Mouse (Mus musculus) urinary bladder, postnatal 10 days (tissue): ENCODE measurements around the gene Slc46a1.
A peak's percentile ranks its signal among the peaks of the same experiment; 100 is the strongest.

Source experiments
- DNase-seq: peaks from one replicate; pipeline ENCODE4 v3.0.0; 2022; ENCODE audit warnings: low spot score

The Slc46a1 gene

GRCm38 (mm10) chr11:78465568-78466180, at the start of gene Slc46a1:
TSS of gene Slc46a1 (plus strand) at chr11:78465697.
- peak; percentile 50 for DNase-seq

GRCm38 (mm10) chr11:78416854-78417253, 48.6 kb upstream of the Slc46a1 start:
- no peak for DNase-seq

GRCm38 (mm10) chr11:78420263-78420889, 45.1 kb upstream of the Slc46a1 start:
- DNase-seq = no peak

- DNase-seq = no peak
These were observed 44.1 kb upstream of the Slc46a1 start for GRCm38 (mm10) chr11:78421201-78422009.

DNA sequence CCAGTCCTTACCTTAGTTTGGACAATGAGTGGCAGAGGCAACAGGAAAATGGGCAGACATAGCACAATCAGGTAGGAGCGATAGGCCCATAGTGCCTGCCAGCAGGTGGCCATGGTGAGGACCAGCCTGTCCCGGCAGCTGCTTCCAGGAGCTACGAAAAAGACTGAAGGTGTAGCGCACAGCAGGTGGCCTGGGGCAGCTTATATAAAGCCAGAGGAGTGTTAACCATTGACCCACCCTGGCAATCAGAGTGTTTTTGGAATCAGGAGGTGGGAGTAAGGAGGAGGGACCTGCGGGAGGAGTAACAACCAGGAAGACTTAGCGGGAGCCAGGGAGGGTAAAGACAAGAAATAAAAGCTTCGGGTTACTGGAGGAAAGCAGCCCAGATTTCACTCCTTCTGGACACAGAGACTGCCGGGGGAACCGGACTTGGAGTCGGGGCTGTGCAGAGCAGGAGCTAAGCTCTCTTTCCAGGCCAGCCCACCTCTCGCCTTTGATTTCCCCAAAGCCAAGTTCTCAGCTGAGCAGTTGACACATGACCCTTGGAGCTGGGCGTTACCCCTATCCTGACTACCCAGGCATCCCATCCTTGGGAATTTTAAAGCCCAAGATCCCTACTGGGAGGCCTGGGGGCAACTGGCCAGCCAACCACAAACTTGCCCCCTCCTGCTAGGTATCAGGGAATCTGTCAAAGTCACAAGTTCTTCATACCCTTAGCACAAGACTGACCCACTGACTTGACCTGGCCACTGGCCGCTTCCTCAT, 43.3 kb upstream of the Slc46a1 start, which contains the start of gene Slc13a2:
TSS of gene Slc13a2 (minus strand) at position 163 of the 765 bp plus-strand sequence.
- DNase-seq = no peak

DNA sequence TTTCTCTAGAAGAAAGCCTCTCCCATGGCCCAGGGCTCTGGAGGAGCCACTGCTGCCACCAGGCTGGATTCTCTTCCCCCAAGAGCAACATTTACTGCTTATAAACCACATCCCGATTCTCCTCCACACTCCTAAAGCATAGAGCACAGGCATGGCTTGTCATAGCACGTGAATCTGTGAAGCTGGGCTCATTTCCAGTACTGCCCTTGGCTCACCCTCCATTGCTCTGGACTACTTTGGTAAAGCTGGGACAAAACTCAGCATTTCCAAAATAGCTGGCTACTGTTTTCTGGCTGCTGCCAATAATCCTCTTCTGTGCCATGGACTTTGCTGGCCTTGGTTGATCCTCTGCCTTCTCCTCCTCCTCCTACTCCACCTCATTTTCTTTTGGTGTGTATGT, 41.1 kb upstream of the Slc46a1 start:
- no peak for DNase-seq

GRCm38 (mm10) chr11:78425572-78425971, 39.9 kb upstream of the Slc46a1 start:
- DNase-seq = no peak

DNA sequence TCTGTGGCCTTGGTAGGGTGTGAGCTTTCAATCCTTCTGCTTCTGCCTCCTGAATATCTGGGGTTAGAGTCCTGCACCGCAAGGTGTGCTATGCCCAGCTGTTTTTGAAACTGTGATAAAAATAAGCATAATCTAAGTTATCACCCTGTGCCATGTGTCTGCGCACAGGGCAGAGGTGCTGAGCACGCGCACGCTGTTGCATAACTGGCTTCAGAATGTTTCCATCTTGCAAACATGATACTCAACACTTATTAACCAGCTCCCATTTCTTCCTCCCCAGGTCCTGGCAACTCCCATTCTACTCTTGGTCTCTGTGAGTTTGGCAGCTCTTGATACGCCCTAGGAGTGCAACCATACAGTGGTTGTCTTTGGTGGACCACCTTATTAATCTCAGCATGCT, 37.8 kb upstream of the Slc46a1 start:
- DNase-seq = no peak

DNA sequence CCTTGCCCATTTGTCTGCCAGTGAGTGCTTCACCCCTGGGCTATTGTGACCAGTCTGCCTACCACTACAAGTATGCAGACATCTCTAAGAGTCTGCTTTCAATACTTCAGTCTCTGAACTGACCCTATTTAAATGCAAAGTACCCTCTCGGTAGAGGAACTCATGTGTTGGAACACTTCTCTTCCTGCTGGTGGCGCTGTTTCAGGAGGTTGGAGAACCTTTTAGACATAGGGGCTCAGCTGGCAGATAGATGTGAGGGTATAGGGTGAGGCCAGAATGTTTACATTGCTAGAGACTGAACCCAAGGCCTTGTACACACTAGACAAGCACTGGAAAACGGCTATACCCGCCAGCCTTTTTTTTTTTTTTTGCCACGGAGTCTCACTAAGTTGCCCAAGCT, 37.2 kb upstream of the Slc46a1 start:
- DNase-seq = no peak

DNA sequence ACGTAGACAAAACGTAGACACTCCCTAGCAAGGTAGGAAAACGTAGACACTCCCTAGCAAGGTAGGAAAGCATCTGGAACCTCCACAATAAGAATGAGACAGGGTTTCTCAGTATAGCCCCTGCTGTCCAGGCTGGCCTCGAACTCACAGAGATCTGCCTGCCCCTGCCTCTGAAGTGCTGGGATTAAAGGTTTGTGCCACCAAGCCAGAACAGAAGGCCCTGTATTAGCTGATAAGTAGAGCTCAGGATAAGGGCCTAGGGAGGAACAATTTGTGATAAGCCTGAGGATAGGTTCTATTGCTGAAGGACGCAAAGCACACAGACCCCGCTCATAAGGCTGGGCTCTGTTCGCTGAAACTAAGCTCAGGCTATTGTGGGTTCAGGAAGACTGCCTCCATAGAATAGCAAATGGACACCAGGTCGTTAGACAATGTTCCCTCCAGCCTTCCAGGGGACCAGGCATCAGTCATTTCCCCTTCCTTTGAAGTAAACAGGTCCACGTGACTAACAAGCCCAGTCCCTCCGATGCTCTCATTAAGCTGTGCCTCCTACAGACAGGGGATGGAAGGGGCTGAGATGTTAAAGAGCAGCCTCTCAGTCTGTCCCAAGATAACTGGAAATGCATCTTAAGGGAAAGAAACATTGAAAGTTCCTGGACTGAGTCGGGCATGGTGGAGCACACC, 35.2 kb upstream of the Slc46a1 start:
- no peak for DNase-seq

- no peak for DNase-seq
These were observed 34.3 kb upstream of the Slc46a1 start for GRCm38 (mm10) chr11:78431176-78431575.

DNA sequence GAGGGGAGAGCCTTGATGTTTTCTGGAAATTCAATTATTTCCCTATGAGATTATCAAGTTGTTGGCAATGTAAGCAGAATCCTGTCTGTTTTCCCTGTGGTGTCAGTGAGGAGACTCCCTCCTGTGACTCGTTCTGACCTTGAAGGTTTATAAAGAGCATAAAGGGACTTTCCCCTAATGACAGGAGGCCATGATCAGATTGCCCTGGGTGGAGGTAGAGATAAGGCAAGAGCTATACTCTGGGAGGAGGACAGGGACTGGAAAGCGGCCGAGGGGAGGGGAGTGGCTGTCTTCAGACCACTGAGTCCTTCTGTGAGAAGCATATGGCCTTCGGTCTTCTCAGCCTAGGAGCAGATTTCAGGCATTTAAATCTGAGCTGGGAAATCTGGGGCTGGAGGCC, 31.4 kb upstream of the Slc46a1 start:
- no peak for DNase-seq

- no peak for DNase-seq
These were observed 29.6 kb upstream of the Slc46a1 start for GRCm38 (mm10) chr11:78435776-78436349.

- DNase-seq = no peak
These were observed 28.3 kb upstream of the Slc46a1 start for GRCm38 (mm10) chr11:78437182-78437581.

GRCm38 (mm10) chr11:78438399-78438930, 27.0 kb upstream of the Slc46a1 start:
- no peak for DNase-seq

DNA sequence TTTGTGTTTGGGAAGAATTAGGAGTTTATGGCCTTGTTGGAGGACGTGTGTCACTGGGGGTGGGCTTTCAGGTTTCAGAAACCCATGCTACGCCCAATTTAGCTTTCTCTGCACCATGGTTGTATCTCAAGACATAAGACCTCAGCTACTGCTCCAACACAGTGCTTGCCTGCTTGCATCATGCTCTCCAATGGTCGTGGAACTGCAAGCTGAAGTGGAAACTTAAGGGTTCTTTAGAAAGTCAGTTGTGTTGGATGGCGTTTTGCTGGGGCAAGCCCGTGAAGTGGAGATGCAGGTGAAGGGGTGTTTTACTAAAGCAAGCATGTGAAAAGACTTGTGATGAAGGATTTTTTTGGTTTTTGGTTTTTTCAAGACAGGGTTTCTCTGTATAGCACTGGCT, 22.4 kb upstream of the Slc46a1 start:
- DNase-seq = no peak

GRCm38 (mm10) chr11:78447168-78447567, 18.3 kb upstream of the Slc46a1 start:
- DNase-seq = no peak

GRCm38 (mm10) chr11:78448242-78448641, 17.3 kb upstream of the Slc46a1 start:
- no peak for DNase-seq

DNA sequence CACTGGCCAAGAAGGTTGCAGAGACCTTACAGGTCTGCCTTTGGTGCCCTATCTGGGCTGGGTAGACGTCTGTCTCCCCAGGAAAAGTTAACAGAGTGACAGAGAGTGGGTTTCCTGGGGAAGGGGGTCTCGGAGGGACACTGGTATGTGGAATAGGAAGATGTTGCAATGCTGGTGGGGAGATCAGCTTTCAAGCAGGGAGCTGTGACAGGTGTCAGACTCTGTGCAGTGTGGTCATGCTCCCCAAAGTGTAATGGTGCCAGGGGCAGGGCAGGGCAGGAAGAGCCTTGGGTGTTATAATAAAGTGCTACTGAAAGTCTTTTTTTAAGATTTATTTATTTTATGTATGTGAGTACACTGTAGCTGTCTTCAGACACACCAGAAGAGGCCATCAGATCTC, 15.2 kb upstream of the Slc46a1 start:
- DNase-seq = no peak

GRCm38 (mm10) chr11:78453675-78454074, 11.8 kb upstream of the Slc46a1 start:
- DNase-seq = no peak

- no peak for DNase-seq
These were observed 11.2 kb upstream of the Slc46a1 start for GRCm38 (mm10) chr11:78454276-78454675.
